Mouse (Mus musculus) induced T-regulatory cell, adult 2 months (primary cell): Measurements from ENCODE around the gene Gstp3.
"Not testable (repeated sequence)": the region's sequence is repeated elsewhere in the genome, so short reads cannot be mapped to it uniquely, and the experiment has no call there.

Source experiments
- DNase-seq: peaks from one replicate; pipeline ENCODE4 v3.0.0-alpha.2; 2012; ENCODE audit warnings: low read depth

Gstp3 gene

GRCm38 (mm10) chr19:4090446-4090845, 31.1 kb upstream of the Gstp3 start:
- DNase-seq = no peak

DNA sequence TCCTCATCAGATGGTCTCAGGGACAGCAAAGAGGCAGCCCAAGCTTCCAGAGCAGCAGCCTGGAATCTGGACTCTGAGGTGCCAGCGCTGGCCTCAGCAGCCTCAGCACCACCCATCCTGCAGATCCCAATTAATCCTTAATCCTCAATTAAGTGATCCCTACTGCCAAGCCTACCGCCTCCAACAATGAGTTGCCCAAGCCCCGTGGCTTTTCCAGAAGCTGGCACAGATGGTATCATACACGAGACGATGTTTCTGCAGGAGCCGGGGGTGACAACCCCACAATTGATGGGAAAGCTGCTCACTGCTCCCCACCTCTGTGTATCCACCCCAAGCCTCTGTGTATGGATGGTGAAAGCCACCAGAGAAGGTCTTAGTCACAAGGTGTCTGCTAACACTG, 29.8 kb upstream of the Gstp3 start:
- no peak for DNase-seq

- DNase-seq = no peak
Observed at GRCm38 (mm10) chr19:4088146-4088545, 28.8 kb upstream of the Gstp3 start.

- DNase-seq = no peak
Observed at GRCm38 (mm10) chr19:4087090-4087489, 27.7 kb upstream of the Gstp3 start.

DNA sequence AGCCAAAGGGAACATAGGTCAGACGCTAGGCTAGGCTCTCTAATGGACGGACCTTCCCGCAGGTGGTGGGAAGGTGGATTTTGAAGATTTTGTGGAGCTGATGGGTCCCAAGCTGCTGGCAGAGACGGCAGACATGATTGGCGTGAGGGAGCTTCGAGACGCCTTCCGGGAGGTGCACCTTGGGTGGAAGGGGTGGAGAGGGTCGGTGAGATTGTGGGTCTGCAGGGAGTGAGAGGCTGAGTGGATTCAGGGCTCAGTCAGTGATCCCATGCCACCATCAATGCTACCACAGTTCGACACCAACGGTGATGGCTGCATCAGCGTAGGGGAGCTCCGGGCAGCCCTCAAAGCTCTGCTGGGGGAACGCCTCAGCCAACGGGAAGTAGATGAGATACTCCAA, 26.8 kb upstream of the Gstp3 start:
- no peak for DNase-seq

GRCm38 (mm10) chr19:4084984-4085383, 25.6 kb upstream of the Gstp3 start:
- DNase-seq = no peak

DNA sequence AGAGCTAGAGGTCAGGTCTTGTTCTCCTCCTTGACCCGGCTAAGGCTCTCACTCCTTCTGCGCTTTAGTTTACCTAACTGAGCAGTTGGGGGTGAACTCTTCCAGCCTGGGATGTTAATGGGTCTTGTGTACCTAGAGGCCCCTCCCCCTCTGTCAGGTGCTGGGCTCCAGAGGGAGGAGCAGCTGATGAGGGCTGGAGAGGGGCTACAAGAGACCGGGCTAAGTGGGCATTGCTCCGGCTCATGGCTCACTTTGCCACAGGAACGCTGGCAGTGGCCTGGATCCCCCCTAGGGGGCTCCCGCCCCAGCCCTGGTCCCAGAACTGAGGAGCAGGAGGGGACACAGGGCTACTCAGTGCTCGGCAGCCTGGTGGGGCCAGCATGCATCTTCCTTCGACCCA, 24.5 kb upstream of the Gstp3 start:
- no peak for DNase-seq

- no peak for DNase-seq
Observed at GRCm38 (mm10) chr19:4083316-4083715, 23.9 kb upstream of the Gstp3 start.

GRCm38 (mm10) chr19:4082219-4082965, 23.0 kb upstream of the Gstp3 start:
- DNase-seq = no peak

DNA sequence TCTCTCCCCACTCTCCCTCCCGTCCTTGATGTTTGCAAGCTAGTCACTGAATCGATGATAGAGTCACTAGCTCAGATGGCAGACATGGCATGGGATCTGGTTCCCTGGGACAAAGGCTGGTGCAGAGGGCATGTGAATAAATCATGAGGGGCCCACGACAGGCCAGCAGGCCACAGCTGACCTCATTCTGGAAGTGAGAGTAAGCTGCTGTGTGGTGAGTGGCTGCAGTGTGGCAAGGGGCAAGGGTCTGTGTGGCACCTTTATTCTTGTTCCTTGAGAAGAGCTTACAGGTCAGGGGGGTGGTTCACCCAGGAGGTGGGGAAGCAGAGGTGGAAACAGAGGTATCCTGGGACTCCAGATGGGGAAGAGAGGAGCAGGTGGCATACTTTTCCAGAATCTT, 22.0 kb upstream of the Gstp3 start, which contains the start of gene Cabp2:
TSS of gene Cabp2 (plus strand) at position 185 of the 400 bp plus-strand sequence.
- DNase-seq = no peak

DNA sequence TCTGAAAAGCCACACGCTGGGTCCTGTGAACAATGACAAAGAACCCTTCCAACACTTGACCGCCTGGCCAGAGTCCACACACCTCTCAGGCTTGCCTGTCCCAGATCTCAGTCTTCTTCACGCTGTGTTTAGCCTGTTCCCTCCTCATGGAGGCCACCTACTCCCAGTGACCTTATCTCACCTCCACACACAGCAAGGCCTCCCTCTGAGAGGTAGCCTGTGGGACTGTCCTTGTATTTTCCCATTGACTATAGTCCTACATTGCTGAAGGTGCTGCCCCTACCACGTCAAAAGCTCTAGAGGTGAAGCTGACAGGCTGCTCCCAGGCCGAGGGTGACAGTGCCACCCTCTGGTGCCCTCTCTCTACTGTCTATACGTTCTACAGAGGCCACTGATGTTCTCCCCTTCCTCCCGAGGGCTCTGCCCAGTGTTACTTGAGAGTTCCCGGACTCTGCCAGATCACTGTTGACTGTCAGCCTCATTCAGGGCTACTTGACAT, 21.2 kb upstream of the Gstp3 start:
- peak; percentile 71 for DNase-seq

DNA sequence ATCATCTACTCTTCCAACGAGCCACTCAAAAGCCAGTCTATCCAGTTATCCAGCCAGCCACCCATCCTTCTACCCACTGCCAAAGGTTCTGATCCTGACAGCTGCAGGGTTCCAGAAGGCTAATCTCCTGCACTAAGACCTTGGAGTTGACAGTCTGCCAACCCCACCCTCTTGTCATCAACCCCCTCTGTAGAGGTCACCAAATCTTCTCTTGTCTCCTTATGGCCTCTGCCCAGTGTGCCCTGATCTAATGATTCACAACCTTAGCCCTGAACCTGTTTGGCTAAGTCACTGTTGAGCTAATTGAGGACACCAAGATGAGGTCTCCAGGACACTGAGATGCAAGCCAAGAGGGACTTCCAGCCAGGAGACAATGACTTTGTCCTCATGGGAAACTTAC, 20.2 kb upstream of the Gstp3 start:
- DNase-seq = no peak

DNA sequence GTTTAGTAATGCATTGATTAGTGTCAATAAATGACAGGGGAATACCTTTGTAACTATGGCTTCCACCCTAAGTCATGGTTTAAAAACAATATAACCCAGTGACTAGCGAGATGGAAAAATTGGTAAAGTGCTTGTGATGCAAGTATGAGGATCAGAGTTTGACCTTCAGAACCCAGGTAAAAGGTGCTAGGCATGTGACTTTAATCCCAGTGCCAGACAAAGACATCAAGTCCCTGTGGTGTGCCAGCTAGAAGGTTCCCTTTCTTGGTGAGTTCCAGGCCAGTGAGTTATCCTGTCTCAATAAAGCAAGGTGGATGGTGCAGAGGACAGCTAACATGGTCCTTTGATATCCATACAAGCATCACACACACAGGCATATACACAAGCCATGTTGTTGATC, 16.2 kb upstream of the Gstp3 start:
- no peak for DNase-seq

DNA sequence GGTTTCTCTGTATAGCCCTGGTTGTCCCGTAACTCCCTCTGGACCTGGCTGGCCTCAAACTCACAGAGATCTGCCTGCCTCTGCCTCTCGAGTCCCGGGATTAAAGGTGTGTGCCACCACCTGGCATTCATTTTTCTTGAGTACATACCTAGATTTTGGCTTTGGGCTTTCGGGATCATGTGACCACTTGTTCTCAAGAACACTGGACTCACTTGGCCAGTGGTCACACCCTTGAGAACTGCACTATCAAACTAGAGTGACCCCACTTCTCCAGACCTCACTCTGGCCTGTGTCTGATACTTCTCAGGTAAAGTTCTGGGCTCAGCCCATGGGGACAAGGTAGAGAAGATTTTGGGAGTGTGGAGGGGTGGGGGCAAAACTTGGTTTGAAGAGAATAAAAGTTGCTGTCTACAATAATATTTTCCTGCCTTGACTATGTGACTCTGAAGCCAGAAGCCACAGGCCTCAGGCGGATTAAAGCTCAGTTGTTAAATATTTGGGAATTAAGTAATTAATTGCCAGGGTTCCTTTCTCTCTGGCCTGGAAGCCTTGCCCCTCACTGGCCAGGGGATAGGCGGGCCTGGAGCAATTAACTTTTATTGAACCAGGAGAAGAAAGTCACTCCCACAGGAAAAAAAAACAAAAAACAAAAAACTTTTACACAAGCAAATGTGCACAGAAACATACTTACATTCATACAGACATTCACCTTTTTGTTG, 13.5 kb upstream of the Gstp3 start:
- DNase-seq = no peak

DNA sequence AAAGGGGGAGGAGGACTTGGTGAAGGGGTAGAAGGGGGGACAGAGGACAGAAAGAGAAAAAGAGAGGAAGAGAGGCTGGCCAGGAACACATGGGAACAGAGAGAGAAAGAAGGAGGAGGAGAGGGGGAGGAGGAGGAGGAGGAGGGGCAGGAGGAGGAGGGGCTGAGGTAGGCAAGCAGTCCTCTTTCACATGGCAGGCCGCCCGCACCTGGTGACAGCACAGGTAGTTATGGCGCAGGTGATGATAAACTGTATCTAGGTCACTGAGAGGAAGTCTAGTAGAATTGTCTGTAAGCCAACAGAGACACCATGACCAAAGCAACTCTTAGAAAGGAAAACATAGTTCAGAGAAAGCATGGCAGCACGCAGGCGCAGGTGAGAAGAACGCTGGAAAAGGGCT, 12.0 kb upstream of the Gstp3 start:
- DNase-seq = no peak

GRCm38 (mm10) chr19:4070756-4071155, 11.4 kb upstream of the Gstp3 start:
- DNase-seq = no peak

- no peak for DNase-seq
Observed at GRCm38 (mm10) chr19:4070311-4070710, 10.9 kb upstream of the Gstp3 start.

- no peak for DNase-seq
Observed at GRCm38 (mm10) chr19:4068717-4069410, 9.5 kb upstream of the Gstp3 start.

- DNase-seq = not testable (repeated sequence)
Observed at GRCm38 (mm10) chr19:4068242-4068641, 8.9 kb upstream of the Gstp3 start.

- DNase-seq = no peak
Observed at GRCm38 (mm10) chr19:4066877-4067276, 7.5 kb upstream of the Gstp3 start.

GRCm38 (mm10) chr19:4066280-4066679, 6.9 kb upstream of the Gstp3 start:
- peak; percentile 84 for DNase-seq

DNA sequence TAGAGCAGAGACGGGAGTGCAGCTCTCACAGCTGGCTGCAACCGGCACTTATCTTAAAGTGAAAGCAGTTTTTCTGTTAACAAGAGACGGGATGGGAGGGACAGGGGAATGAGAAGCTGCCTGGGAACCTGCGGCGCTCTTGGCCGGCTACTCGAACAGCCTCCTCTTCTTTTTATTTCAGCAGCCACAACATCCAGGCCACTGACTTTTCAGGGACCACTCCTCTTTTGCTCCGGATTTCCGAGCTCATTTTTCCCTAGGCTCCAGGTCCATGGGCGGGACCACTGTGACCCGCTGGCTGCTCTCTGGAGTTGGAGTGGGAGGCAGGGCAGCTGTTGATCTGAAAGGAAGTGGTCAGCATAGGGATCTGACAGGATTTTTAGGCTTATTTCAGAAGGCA, 5.1 kb upstream of the Gstp3 start:
- DNase-seq = not testable (repeated sequence)

- not testable (repeated sequence) for DNase-seq
Observed at GRCm38 (mm10) chr19:4063357-4063756, 4.0 kb upstream of the Gstp3 start.
